Mouse (Mus musculus): ENCODE measurements around the gene Fars2.
A peak's percentile ranks its signal among the peaks of the same experiment; 100 is the strongest.

Fars2 gene

GRCm38 (mm10) chr13:36506315-36506714 is 389.1 kb downstream of the Fars2 start:
- DNase-seq (ENCODE audit: low read depth, low spot score) = no peak

GRCm38 (mm10) chr13:36510161-36510560 is 392.9 kb downstream of the Fars2 start:
- no peak for DNase-seq (ENCODE audit: low read depth, low spot score)

GRCm38 (mm10) chr13:36513126-36513525 is 395.9 kb downstream of the Fars2 start:
- DNase-seq (ENCODE audit: low read depth, low spot score) = no peak

GRCm38 (mm10) chr13:36518144-36518571 is 400.9 kb downstream of the Fars2 start:
- DNase-seq (ENCODE audit: low read depth, low spot score) = no peak

GRCm38 (mm10) chr13:36527761-36528160 is 410.5 kb downstream of the Fars2 start:
- DNase-seq (ENCODE audit: low read depth, low spot score) = no peak

- DNase-seq (ENCODE audit: low read depth, low spot score) = peak; percentile 74
These were observed 411.1 kb downstream of the Fars2 start for GRCm38 (mm10) chr13:36528223-36528895.

GRCm38 (mm10) chr13:36529467-36530039 is 412.3 kb downstream of the Fars2 start:
- peak; percentile 14 for DNase-seq (ENCODE audit: low read depth, low spot score)

- no peak for DNase-seq (ENCODE audit: low read depth, low spot score)
These were observed 413.6 kb downstream of the Fars2 start for GRCm38 (mm10) chr13:36530852-36531251.

GRCm38 (mm10) chr13:36531893-36532292 is 414.7 kb downstream of the Fars2 start:
- DNase-seq (ENCODE audit: low read depth, low spot score) = no peak

GRCm38 (mm10) chr13:36533071-36533470 is 415.9 kb downstream of the Fars2 start:
- DNase-seq (ENCODE audit: low read depth, low spot score) = no peak

- DNase-seq (ENCODE audit: low read depth, low spot score) = no peak
These were observed 416.3 kb downstream of the Fars2 start for GRCm38 (mm10) chr13:36533518-36533917.

GRCm38 (mm10) chr13:36533966-36534540 is 416.8 kb downstream of the Fars2 start:
- peak; percentile 31 for DNase-seq (ENCODE audit: low read depth, low spot score)

- no peak for DNase-seq (ENCODE audit: low read depth, low spot score)
These were observed 420.4 kb downstream of the Fars2 start for GRCm38 (mm10) chr13:36537580-36537979.

GRCm38 (mm10) chr13:36538385-36538784 is 421.2 kb downstream of the Fars2 start:
- no peak for DNase-seq (ENCODE audit: low read depth, low spot score)

GRCm38 (mm10) chr13:36540231-36540630 is 423.0 kb downstream of the Fars2 start:
- no peak for DNase-seq (ENCODE audit: low read depth, low spot score)

GRCm38 (mm10) chr13:36541287-36541780 is 424.1 kb downstream of the Fars2 start:
- DNase-seq (ENCODE audit: low read depth, low spot score) = no peak

GRCm38 (mm10) chr13:36550694-36551093 is 433.5 kb downstream of the Fars2 start:
- no peak for DNase-seq (ENCODE audit: low read depth, low spot score)

GRCm38 (mm10) chr13:36552522-36553246 is 435.5 kb downstream of the Fars2 start:
- no peak for DNase-seq (ENCODE audit: low read depth, low spot score)

- DNase-seq (ENCODE audit: low read depth, low spot score) = no peak
These were observed 436.0 kb downstream of the Fars2 start for GRCm38 (mm10) chr13:36553247-36553642.

- no peak for DNase-seq (ENCODE audit: low read depth, low spot score)
These were observed 437.5 kb downstream of the Fars2 start for GRCm38 (mm10) chr13:36554743-36555142.

- DNase-seq (ENCODE audit: low read depth, low spot score) = no peak
These were observed 445.5 kb downstream of the Fars2 start for GRCm38 (mm10) chr13:36562447-36563441.

Measured in 3T3-L1 (cell line).